Mouse (Mus musculus): ENCODE data around the gene Hmgcl. TPM values are rescaled to one million over a fixed set of nuclear protein-coding genes. Genes with fewer than 3 reads are reported as not detected.
A peak's percentile ranks its signal among the peaks of the same experiment; 100 is the strongest.

Gene Hmgcl
- polyA plus RNA-seq, 1 experiment from 2014 or later = 71.0 TPM

DNA sequence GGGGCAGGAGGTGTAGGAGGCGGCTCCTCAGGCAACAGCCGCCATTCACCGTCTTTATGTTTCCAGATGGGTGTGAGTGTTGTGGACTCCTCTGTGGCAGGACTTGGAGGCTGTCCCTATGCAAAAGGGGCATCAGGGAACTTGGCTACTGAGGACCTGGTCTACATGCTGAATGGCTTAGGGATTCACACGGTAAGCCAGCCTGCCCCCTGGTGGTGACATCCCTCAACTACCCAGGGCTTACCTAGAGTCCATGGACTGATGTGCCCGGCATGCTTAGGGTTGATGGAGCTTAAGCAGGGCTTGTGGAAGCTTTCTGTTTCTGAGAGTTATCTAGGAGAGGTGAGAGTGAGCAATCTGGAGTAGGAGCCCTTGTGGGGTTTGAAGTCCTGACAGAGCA is 14.5 kb downstream of the Hmgcl start:
- ATAC-seq = no peak
- WGBS = 27% methylated on average over 5 of the region's 5 CpGs
- Histone ChIP-seq H3K27ac (ENCODE audit: low read depth, low read length) (no peak overlapping the region), H3K36me3 (ENCODE audit: control insufficient read depth, insufficient read depth, low read length) (peaks cover 38% of the 10 kb centered on the region), H3K4me3 (ENCODE audit: low read depth, low read length) (no peak overlapping the region), H3K4me1 (ENCODE audit: control insufficient read depth, insufficient read depth, low read length) (peaks cover 10% of the 10 kb centered on the region), H3K27me3 (replicated peaks; ENCODE audit: control insufficient read depth, insufficient read depth, low read length) (no peaks in the 10 kb centered on the region), H3K9ac (ENCODE audit: low read length) (no peak overlapping the region), H3K4me2 (ENCODE audit: low read length) (no peak overlapping the region), H3K9me3 (replicated peaks; ENCODE audit: control insufficient read depth, low read length) (no peaks in the 10 kb centered on the region)
- peak; percentile 84 for DNase-seq (ENCODE audit: low spot score)

GRCm38 (mm10) chr4:135961709-135962108 is 15.5 kb downstream of the Hmgcl start:
- Histone ChIP-seq H3K27ac (ENCODE audit: low read depth, low read length) (no peak overlapping the region), H3K4me3 (ENCODE audit: low read depth, low read length) (no peak overlapping the region), H3K9me3 (replicated peaks; ENCODE audit: control insufficient read depth, low read length) (no peaks in the 10 kb centered on the region), H3K4me2 (ENCODE audit: low read length) (no peak overlapping the region), H3K4me1 (ENCODE audit: control insufficient read depth, insufficient read depth, low read length) (peaks cover 10% of the 10 kb centered on the region), H3K36me3 (ENCODE audit: control insufficient read depth, insufficient read depth, low read length) (peaks cover 42% of the 10 kb centered on the region), H3K9ac (ENCODE audit: low read length) (no peak overlapping the region), H3K27me3 (replicated peaks; ENCODE audit: control insufficient read depth, insufficient read depth, low read length) (no peaks in the 10 kb centered on the region)
- ATAC-seq = no peak
- no peak for DNase-seq (ENCODE audit: low spot score)
- WGBS = 91% methylated on average over 5 of the region's 5 CpGs

- Histone ChIP-seq H3K9me3 (replicated peaks; ENCODE audit: control insufficient read depth, low read length) (no peaks in the 10 kb centered on the region), H3K4me1 (ENCODE audit: control insufficient read depth, insufficient read depth, low read length) (peaks cover 10% of the 10 kb centered on the region), H3K36me3 (ENCODE audit: control insufficient read depth, insufficient read depth, low read length) (peaks cover 45% of the 10 kb centered on the region), H3K9ac (ENCODE audit: low read length) (no peak overlapping the region), H3K4me2 (ENCODE audit: low read length) (no peak overlapping the region), H3K4me3 (ENCODE audit: low read depth, low read length) (no peak overlapping the region), H3K27ac (ENCODE audit: low read depth, low read length) (no peak overlapping the region), H3K27me3 (replicated peaks; ENCODE audit: control insufficient read depth, insufficient read depth, low read length) (no peaks in the 10 kb centered on the region)
- ATAC-seq = no peak
- no peak for DNase-seq (ENCODE audit: low spot score)
- 87% methylated on average over 7 of the region's 7 CpGs for WGBS
Measured at GRCm38 (mm10) chr4:135962198-135962597, 15.9 kb downstream of the Hmgcl start.

GRCm38 (mm10) chr4:135962946-135963345 is 16.7 kb downstream of the Hmgcl start:
- Histone ChIP-seq H3K36me3 (ENCODE audit: control insufficient read depth, insufficient read depth, low read length) (peaks cover 50% of the 10 kb centered on the region), H3K4me3 (ENCODE audit: low read depth, low read length) (peak overlapping the region; percentile 54), H3K27ac (ENCODE audit: low read depth, low read length) (peak overlapping the region; percentile 77), H3K4me2 (ENCODE audit: low read length) (peak overlapping the region; percentile 96), H3K9me3 (replicated peaks; ENCODE audit: control insufficient read depth, low read length) (no peaks in the 10 kb centered on the region), H3K4me1 (ENCODE audit: control insufficient read depth, insufficient read depth, low read length) (peaks cover 10% of the 10 kb centered on the region), H3K9ac (ENCODE audit: low read length) (peak overlapping the region; percentile 84), H3K27me3 (replicated peaks; ENCODE audit: control insufficient read depth, insufficient read depth, low read length) (no peaks in the 10 kb centered on the region)
- no peak for DNase-seq (ENCODE audit: low spot score)
- ATAC-seq = peak; percentile 8
- whole genome bisulfite sequencing = 6% methylated on average over 15 of the region's 15 CpGs

DNA sequence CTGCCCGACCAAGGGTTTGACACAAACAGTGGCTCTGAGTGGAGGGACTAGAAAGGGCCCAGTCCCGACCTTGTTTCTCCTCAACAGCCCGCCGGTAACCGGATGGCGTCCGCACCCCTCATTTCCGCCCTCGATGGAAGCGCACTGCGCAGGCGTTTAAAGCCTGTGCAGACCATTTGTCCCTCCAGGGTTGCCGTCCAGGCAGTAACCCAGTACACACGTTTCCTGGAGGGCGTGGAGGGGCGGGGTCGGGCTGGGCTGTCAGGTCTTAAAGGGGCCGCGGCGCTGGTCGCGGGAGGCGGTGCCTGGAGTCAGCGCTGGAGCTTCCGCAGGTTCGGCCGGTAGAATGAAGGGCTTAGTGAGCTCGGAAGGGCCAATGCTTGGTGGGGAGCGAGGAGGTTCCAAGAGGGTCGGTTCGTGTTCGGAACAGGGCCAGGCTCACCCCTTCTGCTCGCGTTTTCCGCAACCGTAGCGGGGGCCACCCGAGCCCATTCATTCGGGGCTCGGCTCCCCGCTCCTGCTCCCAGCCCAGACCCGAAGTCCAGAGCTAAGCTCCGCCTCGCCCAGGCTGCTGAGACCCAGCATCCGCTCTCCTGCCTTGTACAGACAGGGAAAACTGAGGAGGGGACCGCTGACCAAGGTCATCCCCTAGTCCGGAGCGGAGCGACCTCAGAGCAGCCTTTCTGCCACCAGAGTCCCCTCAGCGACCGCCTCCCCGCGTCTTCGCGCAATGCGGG is 17.4 kb downstream of the Hmgcl start, which contains the start of gene Gale:
Gale (plus strand) TSS at position 271 of the 737 bp plus-strand sequence.
- peaks cover 10% of the 10 kb centered on the region for H3K4me1 ChIP-seq (ENCODE audit: control insufficient read depth, insufficient read depth, low read length)
- peaks cover 51% of the 10 kb centered on the region for H3K36me3 ChIP-seq (ENCODE audit: control insufficient read depth, insufficient read depth, low read length)
- H3K27ac ChIP-seq (ENCODE audit: low read depth, low read length) = peak within 1 kb of the TSS; percentile 77
- peak within 1 kb of the TSS; percentile 84 for H3K9ac ChIP-seq (ENCODE audit: low read length)
- H3K4me2 ChIP-seq (ENCODE audit: low read length) = peak within 1 kb of the TSS; percentile 96
- DNase-seq (ENCODE audit: low spot score) = peak; percentile 99
- under 1% methylated on average over 51 of the region's 56 CpGs for WGBS
- no peaks in the 10 kb centered on the region for H3K27me3 ChIP-seq (replicated peaks; ENCODE audit: control insufficient read depth, insufficient read depth, low read length)
- ATAC-seq = peak; percentile 93
- H3K9me3 ChIP-seq (replicated peaks; ENCODE audit: control insufficient read depth, low read length) = no peaks in the 10 kb centered on the region
- H3K4me3 ChIP-seq (ENCODE audit: low read depth, low read length) = peak within 1 kb of the TSS; percentile 54

DNA sequence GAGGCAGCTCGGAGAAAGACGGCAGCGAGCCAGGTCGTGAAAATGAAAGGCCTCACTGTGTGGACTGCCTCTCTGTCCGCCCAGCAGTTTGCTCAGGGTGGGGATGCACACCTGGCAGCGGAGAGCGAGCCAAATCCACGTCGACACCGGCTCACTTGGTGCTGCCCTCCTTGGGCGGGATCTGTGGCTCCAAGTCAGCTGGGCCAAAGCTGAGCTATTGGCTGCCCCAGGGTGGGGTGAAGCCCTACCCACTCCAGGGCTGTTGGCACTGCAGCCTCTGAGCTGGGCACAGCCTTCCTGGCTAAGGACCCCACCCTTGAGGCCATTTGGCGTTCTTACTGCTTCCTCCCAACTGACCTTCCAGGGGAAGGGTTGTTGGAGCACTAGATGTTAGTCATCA is 18.2 kb downstream of the Hmgcl start:
- DNase-seq (ENCODE audit: low spot score) (no peak), ATAC-seq (no peak)
- Histone ChIP-seq H3K9ac (ENCODE audit: low read length) (peak overlapping the region; percentile 84), H3K27me3 (replicated peaks; ENCODE audit: control insufficient read depth, insufficient read depth, low read length) (no peaks in the 10 kb centered on the region), H3K27ac (ENCODE audit: low read depth, low read length) (no peak overlapping the region), H3K36me3 (ENCODE audit: control insufficient read depth, insufficient read depth, low read length) (peaks cover 52% of the 10 kb centered on the region), H3K4me1 (ENCODE audit: control insufficient read depth, insufficient read depth, low read length) (peaks cover 10% of the 10 kb centered on the region), H3K4me3 (ENCODE audit: low read depth, low read length) (peak overlapping the region; percentile 54), H3K9me3 (replicated peaks; ENCODE audit: control insufficient read depth, low read length) (no peaks in the 10 kb centered on the region), H3K4me2 (ENCODE audit: low read length) (peak overlapping the region; percentile 96)
- WGBS = 4% methylated on average over 12 of the region's 12 CpGs

DNA sequence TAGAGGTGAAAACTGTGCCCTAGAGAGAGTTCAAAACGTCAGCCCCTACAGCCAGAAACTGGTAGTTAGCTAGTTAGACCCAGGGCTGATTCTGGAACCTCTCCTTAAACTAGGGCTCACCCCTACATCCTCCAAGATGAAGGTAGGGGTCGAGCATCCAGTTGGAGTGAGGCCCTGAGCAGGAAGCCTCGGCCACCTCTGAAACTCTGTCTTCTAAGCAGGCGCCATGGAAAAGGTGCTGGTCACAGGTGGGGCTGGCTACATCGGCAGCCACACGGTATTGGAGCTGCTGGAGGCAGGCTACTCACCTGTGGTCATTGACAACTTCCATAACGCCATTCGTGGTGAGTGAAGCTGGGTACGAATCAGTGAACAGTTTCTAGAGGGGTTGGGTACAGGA is 18.9 kb downstream of the Hmgcl start:
- H3K27ac ChIP-seq (ENCODE audit: low read depth, low read length) = no peak overlapping the region
- ATAC-seq (no peak), DNase-seq (ENCODE audit: low spot score) (no peak)
- H3K27me3 ChIP-seq (replicated peaks; ENCODE audit: control insufficient read depth, insufficient read depth, low read length) = no peaks in the 10 kb centered on the region
- H3K9me3 ChIP-seq (replicated peaks; ENCODE audit: control insufficient read depth, low read length) = no peaks in the 10 kb centered on the region
- H3K9ac ChIP-seq (ENCODE audit: low read length) = no peak overlapping the region
- no peak overlapping the region for H3K4me2 ChIP-seq (ENCODE audit: low read length)
- peaks cover 52% of the 10 kb centered on the region for H3K36me3 ChIP-seq (ENCODE audit: control insufficient read depth, insufficient read depth, low read length)
- H3K4me3 ChIP-seq (ENCODE audit: low read depth, low read length) = no peak overlapping the region
- 86% methylated on average over 9 of the region's 9 CpGs for WGBS
- H3K4me1 ChIP-seq (ENCODE audit: control insufficient read depth, insufficient read depth, low read length) = peaks cover 10% of the 10 kb centered on the region

GRCm38 (mm10) chr4:135966283-135966682 is 20.0 kb downstream of the Hmgcl start:
- no peak for DNase-seq (ENCODE audit: low spot score)
- 93% methylated on average over 16 of the region's 16 CpGs for WGBS

GRCm38 (mm10) chr4:135967086-135967760 is 21.0 kb downstream of the Hmgcl start:
- H3K9ac ChIP-seq (ENCODE audit: low read length) = no peak overlapping the region
- H3K4me1 ChIP-seq (ENCODE audit: control insufficient read depth, insufficient read depth, low read length) = peaks cover 16% of the 10 kb centered on the region
- no peak overlapping the region for H3K4me3 ChIP-seq (ENCODE audit: low read depth, low read length)
- H3K9me3 ChIP-seq (replicated peaks; ENCODE audit: control insufficient read depth, low read length) = no peaks in the 10 kb centered on the region
- H3K36me3 ChIP-seq (ENCODE audit: control insufficient read depth, insufficient read depth, low read length) = peaks cover 52% of the 10 kb centered on the region
- DNase-seq (ENCODE audit: low spot score) (no peak), ATAC-seq (no peak)
- H3K4me2 ChIP-seq (ENCODE audit: low read length) = no peak overlapping the region
- H3K27me3 ChIP-seq (replicated peaks; ENCODE audit: control insufficient read depth, insufficient read depth, low read length) = no peaks in the 10 kb centered on the region
- H3K27ac ChIP-seq (ENCODE audit: low read depth, low read length) = no peak overlapping the region
- WGBS = 88% methylated on average over 18 of the region's 18 CpGs

More at GRCm38 (mm10) chr4:135966283-135966682, 20.0 kb downstream of the Hmgcl start:
- H3K27me3 ChIP-seq (replicated peaks; ENCODE audit: control insufficient read depth, insufficient read depth, low read length) = no peaks in the 10 kb centered on the region
- no peak overlapping the region for H3K4me3 ChIP-seq (ENCODE audit: low read depth, low read length)
- ATAC-seq = no peak
- peaks cover 10% of the 10 kb centered on the region for H3K4me1 ChIP-seq (ENCODE audit: control insufficient read depth, insufficient read depth, low read length)
- H3K9me3 ChIP-seq (replicated peaks; ENCODE audit: control insufficient read depth, low read length) = no peaks in the 10 kb centered on the region
- H3K27ac ChIP-seq (ENCODE audit: low read depth, low read length) = no peak overlapping the region
- no peak overlapping the region for H3K4me2 ChIP-seq (ENCODE audit: low read length)
- no peak overlapping the region for H3K9ac ChIP-seq (ENCODE audit: low read length)
- H3K36me3 ChIP-seq (ENCODE audit: control insufficient read depth, insufficient read depth, low read length) = peaks cover 53% of the 10 kb centered on the region
